Mouse (Mus musculus) stomach, embryonic 15.5 days (tissue): ENCODE results near the gene Pofut2. TPM values are rescaled to one million over a fixed set of nuclear protein-coding genes. Genes with fewer than 3 reads are reported as not detected.

Source experiments
- ATAC-seq: fragments of 200-750 bp; cut with Nextera tagmentation; 2 replicates; pipeline ENCODE4 v1.8.0; 2017; ENCODE audit warnings: low read depth, moderate number of reproducible peaks, moderate TSS enrichment; ENCODE audit not compliant: insufficient read depth, low FRiP score
- H3K27ac ChIP-seq: fragments of 300-500 bp; sonication (generic); 2 replicates; pipeline ENCODE4 v1.5.1; 2015; ENCODE audit warnings: mild to moderate bottlenecking, inconsistent platforms
- H3K27me3 ChIP-seq: fragments of 300-500 bp; sonication (generic); replicated peaks from 2 replicates; pipeline ENCODE4 v1.6.1; 2015; ENCODE audit warnings: inconsistent platforms
- H3K36me3 ChIP-seq: fragments of 300-500 bp; sonication (generic); 2 replicates; pipeline ENCODE4 v1.6.1; 2015; ENCODE audit warnings: inconsistent platforms
- H3K4me1 ChIP-seq: fragments of 300-500 bp; sonication (generic); 2 replicates; pipeline ENCODE4 v1.6.1; 2015; ENCODE audit warnings: inconsistent platforms
- H3K4me2 ChIP-seq: fragments of 300-500 bp; sonication (generic); 2 replicates; pipeline ENCODE4 v1.6.1; 2015; ENCODE audit warnings: mild to moderate bottlenecking, inconsistent platforms
- H3K4me3 ChIP-seq: fragments of 300-500 bp; sonication (generic); replicated peaks from 2 replicates; pipeline ENCODE4 v1.5.1; 2015; ENCODE audit warnings: inconsistent platforms
- H3K9ac ChIP-seq: fragments of 300-500 bp; sonication (generic); 2 replicates; pipeline ENCODE4 v1.6.1; 2015; ENCODE audit warnings: inconsistent platforms
- H3K9me3 ChIP-seq: fragments of 300-500 bp; sonication (generic); 2 replicates; pipeline ENCODE4 v1.6.1; 2016; ENCODE audit warnings: inconsistent platforms
- WGBS: fragments of 180-500 bp; shearing (Covaris S2); methylation state at CpG from one replicate; pipeline ENCODE4 v1.1.7; 2015; 5-methylcytosine and 5-hydroxymethylcytosine counted together
- polyA plus RNA-seq: library from polyadenylated mRNA; unstranded; fragments of >200 nt; fragmentation: Nextera tagmentation; extraction: Ambion mirVana; gene quantifications from 2 replicates; pipeline ENCODE4 v1.2.1, GENCODE M21; 2015

The Pofut2 gene
- polyA plus RNA-seq, 1 experiment from 2014 or later: 117 TPM

DNA sequence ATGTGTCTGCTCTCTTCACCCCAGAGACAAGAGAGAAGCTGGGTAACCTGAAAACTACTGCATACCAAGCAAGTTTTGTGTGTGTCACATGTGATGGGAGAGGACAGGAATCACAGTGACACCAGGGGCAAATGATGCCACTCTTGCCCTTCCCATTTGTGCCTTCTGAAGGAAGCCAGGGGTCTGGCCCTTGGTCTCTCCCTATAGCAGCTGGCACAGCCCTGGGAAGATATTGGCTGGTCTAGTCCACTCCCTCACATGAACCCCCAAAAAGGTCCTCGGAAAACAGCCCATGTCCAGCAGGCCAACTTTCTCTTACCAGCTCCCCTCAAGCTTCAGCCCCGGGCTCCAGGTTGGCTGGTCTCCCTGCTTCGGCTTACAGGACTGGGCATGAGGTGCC is 45.3 kb downstream of the Pofut2 start:
- Histone ChIP-seq H3K9ac (no peak overlapping the region), H3K27ac (no peak overlapping the region), H3K9me3 (no peaks in the 10 kb centered on the region), H3K4me3 (no peak overlapping the region), H3K36me3 (no peaks in the 10 kb centered on the region), H3K27me3 (no peaks in the 10 kb centered on the region), H3K4me2 (no peak overlapping the region), H3K4me1 (no peaks in the 10 kb centered on the region)
- 88% methylated on average over 3 of the region's 3 CpGs for WGBS
- no peak for ATAC-seq

GRCm38 (mm10) chr10:77304840-77305533 is 46.0 kb downstream of the Pofut2 start:
- H3K27me3 ChIP-seq: no peaks in the 10 kb centered on the region
- WGBS: 52% methylated on average over 4 of the region's 4 CpGs
- no peak overlapping the region for H3K4me3 ChIP-seq
- H3K4me1 ChIP-seq: no peaks in the 10 kb centered on the region
- H3K36me3 ChIP-seq: no peaks in the 10 kb centered on the region
- H3K9ac ChIP-seq: no peak overlapping the region
- ATAC-seq: no peak
- no peaks in the 10 kb centered on the region for H3K9me3 ChIP-seq
- no peak overlapping the region for H3K4me2 ChIP-seq
- H3K27ac ChIP-seq: no peak overlapping the region

GRCm38 (mm10) chr10:77305766-77306165 is 46.7 kb downstream of the Pofut2 start:
- Histone ChIP-seq H3K36me3 (no peaks in the 10 kb centered on the region), H3K4me1 (no peaks in the 10 kb centered on the region), H3K9me3 (no peaks in the 10 kb centered on the region), H3K27ac (no peak overlapping the region), H3K27me3 (no peaks in the 10 kb centered on the region), H3K4me3 (no peak overlapping the region), H3K4me2 (no peak overlapping the region), H3K9ac (no peak overlapping the region)
- ATAC-seq: no peak
- WGBS: 75% methylated on average over 8 of the region's 8 CpGs

DNA sequence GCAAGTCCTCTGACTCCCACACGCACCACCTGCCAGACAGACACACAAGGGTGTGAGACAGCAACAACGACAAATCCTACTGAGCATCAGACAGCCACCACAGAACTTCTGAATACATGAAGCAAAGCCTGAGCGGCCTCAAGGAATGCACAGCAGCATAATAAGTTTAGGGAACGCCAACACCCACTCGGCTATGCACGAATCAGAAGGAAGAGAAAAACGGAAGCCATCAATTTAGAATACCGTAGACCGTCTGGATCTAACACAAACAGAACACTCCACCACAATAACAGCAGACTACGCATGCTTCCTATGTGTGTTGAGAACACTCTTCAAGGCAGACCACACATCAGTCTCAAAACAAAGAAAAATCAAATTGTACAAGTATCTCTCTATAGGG is 50.0 kb downstream of the Pofut2 start:
- H3K4me2 ChIP-seq: no peak overlapping the region
- no peaks in the 10 kb centered on the region for H3K36me3 ChIP-seq
- 56% methylated on average over 10 of the region's 10 CpGs for WGBS
- no peak overlapping the region for H3K9ac ChIP-seq
- no peak overlapping the region for H3K4me3 ChIP-seq
- H3K9me3 ChIP-seq: no peaks in the 10 kb centered on the region
- H3K4me1 ChIP-seq: no peaks in the 10 kb centered on the region
- no peaks in the 10 kb centered on the region for H3K27me3 ChIP-seq
- H3K27ac ChIP-seq: no peak overlapping the region
- ATAC-seq: no peak

- H3K36me3 ChIP-seq: no peaks in the 10 kb centered on the region
- no peaks in the 10 kb centered on the region for H3K4me1 ChIP-seq
- no peaks in the 10 kb centered on the region for H3K9me3 ChIP-seq
- H3K27ac ChIP-seq: no peak overlapping the region
- H3K4me3 ChIP-seq: no peak overlapping the region
- no peak overlapping the region for H3K9ac ChIP-seq
- no peak for ATAC-seq
- H3K4me2 ChIP-seq: no peak overlapping the region
- 58% methylated on average over 9 of the region's 9 CpGs for WGBS
- H3K27me3 ChIP-seq: no peaks in the 10 kb centered on the region
These were observed 55.8 kb downstream of the Pofut2 start for GRCm38 (mm10) chr10:77314711-77315266.

DNA sequence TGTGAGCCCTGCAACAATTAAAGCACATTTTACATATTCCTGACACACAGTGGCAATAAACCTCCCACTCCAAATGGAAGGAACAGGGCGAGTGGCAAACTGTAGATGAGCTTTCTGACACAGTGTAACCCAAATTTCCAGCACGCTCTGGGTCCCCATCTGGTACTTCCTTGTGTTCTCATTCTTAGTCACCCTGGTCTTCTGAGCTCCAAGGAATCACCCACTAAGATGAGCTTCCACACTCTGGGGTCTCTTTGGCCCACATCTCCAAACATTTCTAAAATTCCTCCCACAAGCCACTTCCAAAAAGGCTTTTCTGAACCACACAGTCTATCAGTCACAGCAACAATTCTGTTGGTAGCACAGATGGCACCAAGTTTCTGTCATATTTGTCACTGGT is 56.7 kb downstream of the Pofut2 start:
- Histone ChIP-seq H3K27ac (no peak overlapping the region), H3K4me3 (no peak overlapping the region), H3K4me1 (no peaks in the 10 kb centered on the region), H3K9me3 (no peaks in the 10 kb centered on the region), H3K9ac (no peak overlapping the region), H3K27me3 (no peaks in the 10 kb centered on the region), H3K36me3 (no peaks in the 10 kb centered on the region), H3K4me2 (no peak overlapping the region)
- 65% methylated on average over 2 of the region's 2 CpGs for WGBS
- no peak for ATAC-seq

Other genes starting within 250 kb of the Pofut2 start
- 33.9 and 34.3 TPM in 2 replicates for gene Slc19a1, start 227.0 kb upstream of the Pofut2 start, polyA plus RNA-seq
- 70.3 and 79.2 TPM in 2 replicates for gene Col18a1, start 92.7 kb upstream of the Pofut2 start, polyA plus RNA-seq
- 6.3 and 7.2 TPM in 2 replicates for gene Adarb1, start 159.1 kb downstream of the Pofut2 start, polyA plus RNA-seq